Mouse (Mus musculus): ENCODE measurements around the gene Plvap. TPM values are rescaled to one million over a fixed set of nuclear protein-coding genes. Genes with fewer than 3 reads are reported as not detected.

The Plvap gene
- total and polyA plus RNA-seq, 3 experiments, result 0.16 to 0.88 TPM; not detected in 1

- Histone ChIP-seq H3K4me3 (ENCODE audit: low read depth, low read length) (no peak overlapping the region; the same call in 1 of the 2 replicates), H3K27me3 (ENCODE audit: insufficient read depth, low read length) (peaks cover 6% of the 10 kb centered on the region; the same call in 1 of the 2 replicates), H3K9me3 (replicated peaks) (no peaks in the 10 kb centered on the region), H3K36me3 (replicated peaks) (peaks cover 58% of the 10 kb centered on the region), H3K4me1 (ENCODE audit: insufficient read depth, low read depth, low read length) (peaks cover 53% of the 10 kb centered on the region)
- no peak for DNase-seq (ENCODE audit: low spot score)
- no peak for ATAC-seq (ENCODE audit: extremely low read depth, insufficient number of reproducible peaks, low FRiP score, poor library complexity, severe bottlenecking)
- TF ChIP-seq TAL1 (conservative IDR thresholded peaks at IDR 0.05; ENCODE audit: low read depth, low read length) (no peak), GATA2 (IDR thresholded peaks at IDR 0.05; ENCODE audit: borderline replicate concordance, low read depth, low read length) (no peak), GATA1 (IDR thresholded peaks at IDR 0.05; ENCODE audit: borderline replicate concordance, low read length) (no peak), POLR2AphosphoS5 (IDR thresholded peaks at IDR 0.05; ENCODE audit: insufficient replicate concordance, low read depth, low read length) (no peak), CTCF (IDR thresholded peaks at IDR 0.05; ENCODE audit: low read depth, low read length) (no peak)
Measured at GRCm38 (mm10) chr8:71474785-71475701, 36.5 kb downstream of the Plvap start.

GRCm38 (mm10) chr8:71474344-71474743 is 37.2 kb downstream of the Plvap start:
- H3K36me3 ChIP-seq (replicated peaks), result peaks cover 62% of the 10 kb centered on the region
- TF ChIP-seq TAL1 (conservative IDR thresholded peaks at IDR 0.05; ENCODE audit: low read depth, low read length), result no peak
- no peak for TF ChIP-seq GATA1 (IDR thresholded peaks at IDR 0.05; ENCODE audit: borderline replicate concordance, low read length)
- no peak for TF ChIP-seq CTCF (IDR thresholded peaks at IDR 0.05; ENCODE audit: low read depth, low read length)
- TF ChIP-seq POLR2AphosphoS5 (IDR thresholded peaks at IDR 0.05; ENCODE audit: insufficient replicate concordance, low read depth, low read length), result no peak
- TF ChIP-seq GATA2 (IDR thresholded peaks at IDR 0.05; ENCODE audit: borderline replicate concordance, low read depth, low read length), result no peak
- peaks cover 6% of the 10 kb centered on the region; the same call in 1 of the 2 replicates for H3K27me3 ChIP-seq (ENCODE audit: insufficient read depth, low read length)
- H3K4me1 ChIP-seq (ENCODE audit: insufficient read depth, low read depth, low read length), result peaks cover 59% of the 10 kb centered on the region
- no peak overlapping the region for H3K4me3 ChIP-seq (ENCODE audit: low read depth, low read length)
- no peak for ATAC-seq (ENCODE audit: extremely low read depth, insufficient number of reproducible peaks, low FRiP score, poor library complexity, severe bottlenecking)
- H3K9me3 ChIP-seq (replicated peaks), result no peaks in the 10 kb centered on the region
- DNase-seq (ENCODE audit: low spot score), result no peak

- Histone ChIP-seq H3K4me3 (ENCODE audit: low read depth, low read length) (no peak overlapping the region), H3K4me1 (ENCODE audit: insufficient read depth, low read depth, low read length) (peaks cover 68% of the 10 kb centered on the region), H3K36me3 (replicated peaks) (peaks cover 65% of the 10 kb centered on the region), H3K27me3 (ENCODE audit: insufficient read depth, low read length) (no peaks in the 10 kb centered on the region), H3K9me3 (replicated peaks) (no peaks in the 10 kb centered on the region)
- ATAC-seq (ENCODE audit: extremely low read depth, insufficient number of reproducible peaks, low FRiP score, poor library complexity, severe bottlenecking) (no peak), DNase-seq (ENCODE audit: low spot score) (no peak)
- no peak for TF ChIP-seq TAL1 (conservative IDR thresholded peaks at IDR 0.05; ENCODE audit: low read depth, low read length)
- TF ChIP-seq GATA1 (IDR thresholded peaks at IDR 0.05; ENCODE audit: borderline replicate concordance, low read length), result no peak
- TF ChIP-seq CTCF (IDR thresholded peaks at IDR 0.05; ENCODE audit: low read depth, low read length), result no peak
- TF ChIP-seq GATA2 (IDR thresholded peaks at IDR 0.05; ENCODE audit: borderline replicate concordance, low read depth, low read length), result no peak
- no peak for TF ChIP-seq POLR2AphosphoS5 (IDR thresholded peaks at IDR 0.05; ENCODE audit: insufficient replicate concordance, low read depth, low read length)
Measured at GRCm38 (mm10) chr8:71472601-71473386, 38.8 kb downstream of the Plvap start.

- Histone ChIP-seq H3K4me3 (ENCODE audit: low read depth, low read length) (no peak overlapping the region), H3K27me3 (ENCODE audit: insufficient read depth, low read length) (no peaks in the 10 kb centered on the region), H3K36me3 (replicated peaks) (peaks cover 73% of the 10 kb centered on the region), H3K9me3 (replicated peaks) (no peaks in the 10 kb centered on the region), H3K4me1 (ENCODE audit: insufficient read depth, low read depth, low read length) (peaks cover 64% of the 10 kb centered on the region)
- ATAC-seq (ENCODE audit: extremely low read depth, insufficient number of reproducible peaks, low FRiP score, poor library complexity, severe bottlenecking) (no peak), DNase-seq (ENCODE audit: low spot score) (no peak)
- TF ChIP-seq POLR2AphosphoS5 (IDR thresholded peaks at IDR 0.05; ENCODE audit: insufficient replicate concordance, low read depth, low read length) (no peak), GATA2 (IDR thresholded peaks at IDR 0.05; ENCODE audit: borderline replicate concordance, low read depth, low read length) (no peak), GATA1 (IDR thresholded peaks at IDR 0.05; ENCODE audit: borderline replicate concordance, low read length) (no peak), TAL1 (conservative IDR thresholded peaks at IDR 0.05; ENCODE audit: low read depth, low read length) (no peak), CTCF (IDR thresholded peaks at IDR 0.05; ENCODE audit: low read depth, low read length) (no peak)
Measured at GRCm38 (mm10) chr8:71471861-71472260, 39.7 kb downstream of the Plvap start.

GRCm38 (mm10) chr8:71470913-71471255 is 40.7 kb downstream of the Plvap start:
- H3K4me3 ChIP-seq (ENCODE audit: low read depth, low read length), result peak overlapping the region; percentile 80; the same call in 1 of the 2 replicates
- H3K4me1 ChIP-seq (ENCODE audit: insufficient read depth, low read depth, low read length), result peaks cover 63% of the 10 kb centered on the region
- peaks cover 82% of the 10 kb centered on the region for H3K36me3 ChIP-seq (replicated peaks)
- TF ChIP-seq CTCF (IDR thresholded peaks at IDR 0.05; ENCODE audit: low read depth, low read length) (no peak), TAL1 (conservative IDR thresholded peaks at IDR 0.05; ENCODE audit: low read depth, low read length) (no peak), GATA2 (IDR thresholded peaks at IDR 0.05; ENCODE audit: borderline replicate concordance, low read depth, low read length) (no peak), POLR2AphosphoS5 (IDR thresholded peaks at IDR 0.05; ENCODE audit: insufficient replicate concordance, low read depth, low read length) (no peak), GATA1 (IDR thresholded peaks at IDR 0.05; ENCODE audit: borderline replicate concordance, low read length) (no peak)
- DNase-seq (ENCODE audit: low spot score) (no peak), ATAC-seq (ENCODE audit: extremely low read depth, insufficient number of reproducible peaks, low FRiP score, poor library complexity, severe bottlenecking) (no peak)
- no peaks in the 10 kb centered on the region for H3K27me3 ChIP-seq (ENCODE audit: insufficient read depth, low read length)
- no peaks in the 10 kb centered on the region for H3K9me3 ChIP-seq (replicated peaks)

Measured in G1E (cell line).